Mouse (Mus musculus) MEL (cell line): ENCODE results near the gene Adam12. TPM values are rescaled to one million over a fixed set of nuclear protein-coding genes. Genes with fewer than 3 reads are reported as not detected.

ENCODE experiments used
- DNase-seq: peaks from one replicate; pipeline ENCODE4 v3.0.0; 2011; ENCODE audit warnings: low read depth, low spot score
- H3K27ac ChIP-seq: 2 replicates; pipeline ENCODE4 v1.5.1; 2012; ENCODE audit warnings: low read depth, mild to moderate bottlenecking, control low read depth, low read length, moderate library complexity; ENCODE audit not compliant: control insufficient read depth
- H3K27me3 ChIP-seq, 2 experiments: fragments of 150-350 bp in 1 of 2; sonication (generic) in 1 of 2; 2 replicates each; pipeline ENCODE4 v1.6.1; 2012; ENCODE audit warnings: low read length in 2 of 2, mild to moderate bottlenecking in 2 of 2, improper control_type of control experiment in 1 of 2, moderate library complexity in 1 of 2; ENCODE audit not compliant: insufficient read depth in 2 of 2, control insufficient read depth in 1 of 2
- H3K36me3 ChIP-seq, 2 experiments: 2 replicates each; pipeline ENCODE4 v1.6.1; 2012 to 2014; ENCODE audit warnings: low read length in 2 of 2, improper control_type of control experiment in 1 of 2, inconsistent platforms in 1 of 2, mild to moderate bottlenecking in 1 of 2; ENCODE audit not compliant: insufficient read depth in 2 of 2, control insufficient read depth in 1 of 2
- H3K4me1 ChIP-seq, 2 experiments: fragments of 150-350 bp in 1 of 2; sonication (generic) in 1 of 2; 2 replicates each; pipeline ENCODE4 v1.6.1; 2012; ENCODE audit warnings: low read length in 2 of 2, improper control_type of control experiment in 1 of 2, mild to moderate bottlenecking in 1 of 2; ENCODE audit not compliant: insufficient read depth in 2 of 2, control insufficient read depth in 1 of 2
- H3K4me3 ChIP-seq, 2 experiments: fragments of 150-350 bp in 1 of 2; sonication (generic) in 1 of 2; 2 replicates each; pipeline ENCODE4 v1.5.1; 2012; ENCODE audit warnings: low read depth in 2 of 2, low read length in 2 of 2, mild to moderate bottlenecking in 2 of 2, moderate library complexity in 2 of 2, control low read depth in 1 of 2, improper control_type of control experiment in 1 of 2; ENCODE audit not compliant: control insufficient read depth in 1 of 2, insufficient read depth in 1 of 2
- H3K79me2 ChIP-seq: 2 replicates; pipeline ENCODE4 v1.6.1; 2012; ENCODE audit warnings: mild to moderate bottlenecking, low read length, moderate library complexity; ENCODE audit not compliant: control insufficient read depth, poor library complexity, insufficient read depth
- H3K9ac ChIP-seq: 2 replicates; pipeline ENCODE4 v1.6.1; 2012; ENCODE audit warnings: low read depth, mild to moderate bottlenecking, control low read depth, low read length, moderate library complexity; ENCODE audit not compliant: control insufficient read depth, poor library complexity, severe bottlenecking
- H3K9me3 ChIP-seq: fragments of 150-350 bp; sonication (generic); replicated peaks from 2 replicates; pipeline ENCODE4 v1.6.1; 2012; ENCODE audit warnings: mild to moderate bottlenecking, low read length, improper control_type of control experiment, moderate library complexity; ENCODE audit not compliant: insufficient read depth
- ELF1 ChIP-seq: IDR thresholded peaks from 2 replicates; pipeline ENCODE4 v1.6.1; 2014; ENCODE audit warnings: low read depth, mild to moderate bottlenecking, inconsistent platforms, low read length, improper control_type of control experiment, moderate library complexity
- EP300 ChIP-seq, 2 experiments: IDR thresholded peaks; 2 replicates each; pipeline ENCODE4 v1.6.1; 2011; ENCODE audit warnings: improper control_type of control experiment in 2 of 2, low read length in 2 of 2, low read depth in 1 of 2, mild to moderate bottlenecking in 1 of 2
- ETS1 ChIP-seq: IDR thresholded peaks from 2 replicates; pipeline ENCODE4 v1.6.1; 2012; ENCODE audit warnings: low read depth, mild to moderate bottlenecking, inconsistent platforms, low read length, improper control_type of control experiment, moderate library complexity
- GABPA ChIP-seq: IDR thresholded peaks from 2 replicates; pipeline ENCODE4 v1.6.1; 2012; ENCODE audit warnings: low read depth, mild to moderate bottlenecking, inconsistent platforms, low read length, improper control_type of control experiment, moderate library complexity
- HCFC1 ChIP-seq: IDR thresholded peaks from 2 replicates; pipeline ENCODE4 v1.6.1; 2012; ENCODE audit warnings: low read depth, mild to moderate bottlenecking, inconsistent platforms, low read length, improper control_type of control experiment, moderate library complexity
- JUND ChIP-seq: IDR thresholded peaks from 2 replicates; pipeline ENCODE4 v1.6.1; 2011; ENCODE audit warnings: low read depth, mild to moderate bottlenecking, improper control_type of control experiment, low read length
- MAX ChIP-seq: IDR thresholded peaks from 2 replicates; pipeline ENCODE4 v1.6.1; 2011; ENCODE audit warnings: low read length, improper control_type of control experiment
- MXI1 ChIP-seq: IDR thresholded peaks from 2 replicates; pipeline ENCODE4 v1.6.1; 2011; ENCODE audit warnings: mild to moderate bottlenecking, low read depth, low read length, improper control_type of control experiment
- MYC ChIP-seq: IDR thresholded peaks from 2 replicates; pipeline ENCODE4 v1.6.1; 2011; ENCODE audit warnings: low read depth, mild to moderate bottlenecking, low read length, improper control_type of control experiment, moderate library complexity
- POLR2AphosphoS5 ChIP-seq: IDR thresholded peaks from 2 replicates; pipeline ENCODE4 v1.6.1; 2012; ENCODE audit warnings: low read depth, borderline replicate concordance, mild to moderate bottlenecking, inconsistent platforms, low read length, moderate library complexity, mixed read lengths
- SIN3A ChIP-seq: IDR thresholded peaks from 2 replicates; pipeline ENCODE4 v1.6.1; 2012; ENCODE audit warnings: low read length, improper control_type of control experiment, inconsistent platforms
- SMC3 ChIP-seq: IDR thresholded peaks from 2 replicates; pipeline ENCODE4 v1.6.1; 2011; ENCODE audit warnings: low read depth, low read length, improper control_type of control experiment
- USF1 ChIP-seq: IDR thresholded peaks from 2 replicates; pipeline ENCODE4 v1.6.1; 2014; ENCODE audit warnings: low read depth, mild to moderate bottlenecking, inconsistent platforms, low read length, improper control_type of control experiment, moderate library complexity
- USF2 ChIP-seq, 2 experiments: IDR thresholded peaks; 2 replicates each; pipeline ENCODE4 v1.6.1; 2011 to 2012; ENCODE audit warnings: improper control_type of control experiment in 2 of 2, low read length in 2 of 2, borderline replicate concordance in 1 of 2, inconsistent platforms in 1 of 2, low read depth in 1 of 2, mild to moderate bottlenecking in 1 of 2; ENCODE audit not compliant: insufficient read depth in 1 of 2
- ZC3H11A ChIP-seq: IDR thresholded peaks from 2 replicates; pipeline ENCODE4 v1.6.1; 2012; ENCODE audit warnings: low read depth, mild to moderate bottlenecking, inconsistent platforms, low read length, improper control_type of control experiment
- ZMIZ1 ChIP-seq: IDR thresholded peaks from 2 replicates; pipeline ENCODE4 v1.6.1; 2012; ENCODE audit warnings: low read depth, mild to moderate bottlenecking, inconsistent platforms, low read length, improper control_type of control experiment, moderate library complexity
- ZNF384 ChIP-seq: IDR thresholded peaks from 2 replicates; pipeline ENCODE4 v1.6.1; 2012; ENCODE audit warnings: low read depth, mild to moderate bottlenecking, inconsistent platforms, low read length, improper control_type of control experiment
- polyA plus RNA-seq, 2 experiments: library from polyadenylated mRNA; stranded (reverse) in 1 of 2; unstranded in 1 of 2; fragments of >175 nt in 1 of 2; fragments of >200 nt in 1 of 2; gene quantifications; 2 replicates each; pipeline versions ENCODE4 v1.2.1 to v1.2.4; 2012; ENCODE audit warnings: low replicate concordance in 2 of 2, low read depth in 1 of 2; ENCODE audit not compliant: insufficient read length in 2 of 2, insufficient read depth in 1 of 2, missing spikeins in 1 of 2
- total RNA-seq: library from RNA; depleted of rRNA; stranded (reverse); fragments of 300-350 nt; gene quantifications from 2 replicates; pipeline ENCODE4 v1.2.3, GENCODE M21; 2012

Adam12 gene
- total and polyA plus RNA-seq, 3 experiments: not detected

GRCm38 (mm10) chr7:134169780-134170179, 62.2 kb downstream of the Adam12 start:
- Histone ChIP-seq H3K27me3 (no peaks in the 10 kb centered on the region; a peak in 1 of 4 replicates), H3K4me1 (no peaks in the 10 kb centered on the region), H3K4me3 (no peak overlapping the region), H3K36me3 (no peaks in the 10 kb centered on the region), H3K9ac (no peak overlapping the region), H3K79me2 (no peaks in the 10 kb centered on the region), H3K27ac (no peak overlapping the region), H3K9me3 (no peaks in the 10 kb centered on the region)
- no peak for DNase-seq
- TF ChIP-seq SIN3A: no peak
- no peak for TF ChIP-seq MYC
- TF ChIP-seq SMC3: no peak
- no peak for TF ChIP-seq MXI1
- TF ChIP-seq JUND: no peak
- no peak for TF ChIP-seq GABPA
- no peak for TF ChIP-seq USF2 (IDR thresholded peaks at IDR 0.05; ENCODE audit: borderline replicate concordance in 1 of 2, insufficient read depth in 1 of 2, low read depth in 1 of 2, low read length in 2 of 2)
- no peak for TF ChIP-seq MAX

- no peak overlapping the region for H3K9ac ChIP-seq
- H3K27ac ChIP-seq: no peak overlapping the region
- no peaks in the 10 kb centered on the region for H3K36me3 ChIP-seq
- DNase-seq: no peak
- H3K9me3 ChIP-seq: no peaks in the 10 kb centered on the region
- TF ChIP-seq EP300 (IDR thresholded peaks at IDR 0.05; ENCODE audit: low read depth in 1 of 2, low read length in 2 of 2): no peak
- no peak for TF ChIP-seq GABPA
- TF ChIP-seq MYC: no peak
- no peak for TF ChIP-seq USF1
- TF ChIP-seq ETS1: no peak
- TF ChIP-seq ZC3H11A: no peak
- TF ChIP-seq HCFC1: no peak
- no peak for TF ChIP-seq POLR2AphosphoS5
- no peak for TF ChIP-seq MAX
- TF ChIP-seq USF2 (IDR thresholded peaks at IDR 0.05; ENCODE audit: borderline replicate concordance in 1 of 2, insufficient read depth in 1 of 2, low read depth in 1 of 2, low read length in 2 of 2): no peak
- no peak for TF ChIP-seq SMC3
- no peak for TF ChIP-seq ZNF384
- no peak for TF ChIP-seq ZMIZ1
- TF ChIP-seq ELF1: no peak
- H3K79me2 ChIP-seq: no peaks in the 10 kb centered on the region
- no peaks in the 10 kb centered on the region for H3K4me1 ChIP-seq
- H3K27me3 ChIP-seq: no peaks in the 10 kb centered on the region; a peak in 1 of 4 replicates
- H3K4me3 ChIP-seq: no peak overlapping the region
These were observed 64.4 kb downstream of the Adam12 start for GRCm38 (mm10) chr7:134167586-134167985.
